Mouse (Mus musculus) layer of hippocampus, adult 9-10 months (tissue): ENCODE measurements around the gene Magi2.

Experiments used
- DNase-seq: peaks from one replicate; pipeline ENCODE4 v3.0.0; 2022; ENCODE audit warnings: low spot score

Magi2 gene

DNA sequence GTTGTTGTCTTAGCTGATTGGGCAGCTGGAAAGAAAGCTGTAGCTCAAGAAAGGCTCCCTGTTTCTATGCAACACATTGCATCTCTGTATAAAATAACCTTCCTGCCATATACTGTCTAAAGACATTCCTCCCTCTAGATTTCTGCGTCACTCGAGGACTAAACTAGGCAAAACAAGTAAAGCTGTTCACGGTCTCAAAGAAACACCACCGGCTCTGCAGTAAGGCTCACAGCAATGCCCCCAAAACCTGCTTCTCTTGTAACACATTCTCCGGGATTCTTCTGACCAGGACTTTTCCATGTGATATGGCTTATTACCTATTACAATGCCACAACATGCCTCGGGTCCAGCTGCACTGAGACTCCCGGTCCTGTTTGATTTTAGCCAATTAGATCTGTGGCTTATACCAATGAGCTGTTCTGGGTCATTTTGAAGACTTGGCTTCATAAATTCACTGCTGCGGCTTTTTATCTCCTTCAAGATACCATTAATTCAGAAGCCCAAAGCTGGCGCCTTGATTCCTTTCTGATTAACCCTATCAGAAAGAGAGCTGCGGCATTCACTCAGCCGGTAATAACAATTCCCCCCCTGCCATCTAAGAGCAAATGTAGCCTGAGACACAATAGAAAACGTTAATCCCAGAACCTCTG, 520.2 kb downstream of the Magi2 start:
- peak; percentile 6 for DNase-seq

DNA sequence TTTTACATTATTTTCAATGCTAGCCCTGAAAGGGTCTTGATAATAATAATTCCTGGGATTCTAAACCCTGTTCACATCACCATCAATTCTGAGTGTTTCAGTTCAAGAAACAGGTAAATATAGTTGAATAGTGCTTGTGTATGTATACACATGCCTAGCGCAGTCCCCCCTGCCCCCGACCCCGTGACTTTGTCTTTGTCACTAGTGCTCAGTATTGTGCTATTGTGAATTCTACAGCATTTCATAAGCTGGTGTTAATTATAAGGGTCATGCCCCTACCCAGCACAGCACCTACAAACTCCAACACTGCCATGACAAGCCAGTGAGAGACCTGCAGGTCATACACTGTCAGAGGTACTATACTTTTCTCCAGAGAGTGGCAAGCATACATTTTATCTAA, 520.8 kb downstream of the Magi2 start:
- no peak for DNase-seq

DNA sequence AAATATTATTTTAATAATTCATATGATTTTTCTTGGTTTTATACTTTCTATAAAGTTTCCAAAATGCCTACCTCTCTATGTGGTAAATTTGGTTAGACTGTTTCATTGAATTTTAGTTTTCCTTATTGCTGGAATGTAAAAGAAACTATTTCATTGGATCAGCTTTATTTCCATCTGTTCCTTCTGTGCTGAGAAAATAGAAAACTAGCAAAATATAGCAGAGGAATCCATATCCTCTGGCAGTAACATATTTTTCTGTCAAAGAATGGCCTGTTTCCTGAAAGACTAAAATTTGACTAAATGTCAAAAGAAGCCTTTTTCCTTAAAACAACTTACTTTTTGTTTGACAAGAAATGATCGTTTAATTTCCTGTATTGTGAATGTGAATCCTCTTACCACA, 552.4 kb downstream of the Magi2 start:
- DNase-seq = no peak

DNA sequence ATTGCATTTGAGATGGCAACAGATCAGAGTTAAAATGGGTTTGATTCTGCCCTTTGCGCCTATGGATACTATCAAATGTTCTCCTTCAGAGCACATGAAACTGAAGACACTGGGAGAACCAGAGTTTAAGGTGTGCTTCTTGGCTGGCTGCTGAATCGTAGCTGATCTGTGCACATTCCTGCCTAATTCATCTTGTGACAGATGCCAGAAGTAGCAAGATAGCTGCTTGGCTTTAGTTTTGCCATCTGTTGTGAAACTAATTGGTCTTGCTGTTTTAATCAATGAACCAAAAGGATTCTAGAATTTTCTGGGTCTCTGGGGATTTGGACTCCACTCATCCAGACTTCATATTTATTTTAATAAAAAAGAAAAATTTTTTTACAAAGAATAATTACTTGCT, 553.2 kb downstream of the Magi2 start:
- DNase-seq = no peak

DNA sequence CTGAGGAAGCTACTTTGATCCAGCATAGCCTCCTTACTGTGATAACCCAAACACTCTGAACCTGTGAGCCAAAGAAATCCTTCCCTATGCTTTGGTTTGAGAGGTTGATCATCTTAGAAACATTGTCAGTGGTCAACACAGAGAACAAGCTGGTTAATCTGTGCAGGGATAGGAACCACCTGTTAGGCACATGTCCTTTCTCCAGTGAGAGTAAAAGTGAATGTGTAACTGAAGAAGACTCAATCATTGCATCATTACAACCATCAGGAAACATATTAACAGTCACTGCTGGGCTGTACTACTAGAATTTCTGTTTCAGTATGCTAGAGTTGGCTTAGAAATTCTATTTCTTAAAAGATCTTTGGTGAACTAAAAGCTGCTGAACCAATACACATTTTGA, 558.5 kb downstream of the Magi2 start:
- DNase-seq = no peak

DNA sequence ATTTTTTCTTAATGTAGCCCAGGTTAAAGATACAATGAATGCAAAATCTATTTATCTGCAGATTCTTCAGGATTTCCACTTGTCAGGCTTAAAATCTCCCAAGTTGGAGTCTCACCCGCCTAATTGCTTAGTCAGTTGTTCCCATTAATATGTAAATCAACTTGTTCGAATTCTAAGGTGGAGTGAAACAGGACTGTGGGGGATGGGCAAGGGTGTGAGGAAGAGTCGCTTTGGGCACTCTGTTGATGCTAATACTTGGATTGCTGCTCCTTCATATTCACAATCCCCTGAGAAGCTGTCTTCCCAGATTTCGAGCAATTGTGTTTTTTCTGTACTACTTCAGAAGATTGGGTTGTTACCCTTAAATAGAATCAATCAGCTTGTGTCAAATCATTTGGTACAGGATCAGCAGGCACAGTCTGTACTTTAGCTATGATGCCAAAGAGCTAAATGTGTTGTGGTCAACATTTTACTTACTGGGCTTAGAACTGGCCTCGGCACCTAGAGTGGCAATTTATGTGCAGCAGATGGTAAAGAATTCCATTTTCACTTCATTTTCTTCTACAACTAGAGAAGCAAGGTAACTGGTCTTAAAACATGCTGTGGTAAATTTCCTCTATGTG, 560.8 kb downstream of the Magi2 start:
- no peak for DNase-seq

DNA sequence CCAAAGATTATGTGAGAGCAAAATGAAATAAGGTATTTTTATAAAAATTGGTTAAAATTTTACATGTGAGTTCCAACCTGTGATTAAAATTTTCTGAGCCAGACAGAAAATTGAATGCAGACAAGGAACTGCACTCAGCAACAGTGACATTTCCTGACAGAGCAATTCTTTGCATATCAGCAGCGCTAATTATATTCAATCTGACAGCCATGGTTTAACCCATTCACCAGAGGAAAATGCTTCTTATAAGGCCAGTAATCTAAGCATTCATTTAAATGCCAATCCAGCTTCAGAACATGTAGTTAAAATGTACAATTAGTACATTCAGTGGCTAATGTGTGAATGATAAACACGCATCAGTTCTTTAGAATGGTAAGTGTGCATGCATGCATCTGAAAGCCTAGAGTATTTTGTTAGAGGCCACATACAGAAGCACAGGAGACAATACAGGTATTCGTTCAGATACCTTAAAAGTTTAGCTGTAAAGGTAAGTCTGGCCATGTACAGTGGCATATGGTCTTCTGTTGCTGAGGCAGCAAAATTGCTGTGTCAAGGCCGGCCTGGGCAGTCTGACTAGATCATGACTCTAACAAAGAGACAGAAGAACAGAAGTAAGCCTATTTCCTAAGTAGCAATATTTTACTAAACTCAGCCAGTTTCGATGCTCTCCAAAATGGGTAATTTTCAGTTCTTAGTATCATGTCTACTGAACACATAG, 576.4 kb downstream of the Magi2 start:
- no peak for DNase-seq

DNA sequence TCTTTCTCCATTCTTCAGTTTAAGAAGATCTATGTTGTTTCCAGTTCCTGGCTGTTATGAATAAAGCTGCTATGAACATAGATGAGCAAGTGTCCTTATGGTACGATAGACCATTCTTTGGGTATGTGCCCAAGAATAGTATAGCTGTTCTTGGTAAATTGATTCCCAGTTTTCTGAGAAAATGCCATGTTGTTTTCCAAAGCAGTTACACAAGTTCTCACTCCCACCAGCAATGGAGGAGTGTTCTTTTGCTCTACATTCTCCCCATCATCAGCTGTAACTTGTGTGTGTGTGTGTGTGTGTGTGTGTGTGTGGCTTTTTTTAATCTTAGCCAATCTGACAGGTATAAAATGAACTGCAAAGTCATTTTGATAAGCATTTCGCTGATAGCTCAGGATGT, 595.7 kb downstream of the Magi2 start:
- DNase-seq = no peak

DNA sequence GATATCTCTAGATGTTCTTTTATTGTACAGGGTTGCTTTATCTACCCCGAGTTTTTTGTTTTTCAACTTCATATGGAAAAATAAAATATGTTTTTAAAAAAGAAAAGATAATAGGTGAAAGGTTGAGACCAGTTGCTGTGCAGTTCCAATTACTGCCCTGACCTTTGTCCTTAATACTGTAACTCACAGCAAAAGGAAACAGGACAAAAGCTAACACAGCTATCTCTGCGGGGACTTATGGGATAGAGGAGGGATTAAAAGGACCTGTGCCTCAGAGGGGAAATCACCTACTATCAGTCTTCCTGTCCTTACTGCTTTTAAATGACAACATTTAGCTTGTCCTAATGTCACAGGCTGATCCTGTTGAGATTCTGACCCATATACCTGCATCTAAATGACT, 599.1 kb downstream of the Magi2 start:
- no peak for DNase-seq

DNA sequence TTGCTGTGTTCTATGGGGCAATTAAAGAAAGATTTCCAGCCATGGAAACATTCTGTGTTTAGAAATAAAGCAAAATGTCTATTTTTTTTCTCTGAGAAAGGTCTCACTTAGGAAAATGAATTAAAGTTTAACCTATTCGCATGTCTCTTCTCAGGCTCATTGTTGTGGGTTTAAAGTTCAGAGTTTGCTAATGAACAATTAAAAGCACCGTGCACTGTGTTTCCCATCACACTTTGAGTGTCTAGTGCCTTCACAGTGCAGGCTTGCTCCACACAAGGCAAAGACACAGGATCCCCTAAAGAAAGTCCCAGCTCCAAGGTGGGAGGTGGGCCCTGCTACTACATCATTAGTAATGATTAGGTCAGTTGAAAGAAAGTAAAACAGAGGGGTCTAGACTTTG, 602.5 kb downstream of the Magi2 start:
- no peak for DNase-seq

DNA sequence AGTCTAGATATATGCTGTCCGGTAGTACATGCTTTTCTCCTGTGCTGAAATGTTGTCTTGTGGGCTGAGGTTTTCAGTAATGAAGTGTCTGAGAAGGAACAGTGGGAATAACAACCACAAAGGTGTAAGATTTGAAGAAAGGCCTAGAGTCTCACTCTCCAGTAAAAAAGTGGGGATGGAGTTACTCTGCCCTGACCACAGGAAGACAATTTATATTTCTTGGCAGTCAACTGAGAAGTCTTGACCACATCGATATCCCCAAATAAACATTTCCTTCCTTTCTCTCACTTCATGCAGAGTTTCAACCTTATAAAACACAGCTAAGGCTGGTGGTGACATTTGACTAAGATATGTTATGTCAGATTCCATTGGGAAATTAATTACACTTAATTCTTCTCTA, 636.0 kb downstream of the Magi2 start:
- no peak for DNase-seq

DNA sequence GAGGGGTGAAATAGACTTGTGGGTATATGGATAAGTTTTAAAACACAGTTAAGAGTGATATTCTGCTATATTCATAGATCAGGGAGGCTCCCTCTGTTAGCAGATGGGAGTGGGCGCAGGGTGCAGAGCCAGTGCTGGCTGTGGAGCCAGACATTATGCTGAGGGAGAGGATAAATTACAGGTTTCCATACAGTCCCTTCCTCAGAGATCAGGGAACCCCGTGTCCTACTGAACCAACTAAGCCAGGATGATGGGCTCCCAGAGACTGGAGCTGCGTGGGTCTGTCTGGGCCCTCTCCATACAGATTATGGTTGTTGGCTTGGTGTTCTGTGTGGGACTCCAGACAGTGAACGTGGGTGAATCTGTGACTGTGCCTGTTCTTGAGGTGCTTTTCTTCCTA, 643.6 kb downstream of the Magi2 start:
- DNase-seq = peak; percentile 30

DNA sequence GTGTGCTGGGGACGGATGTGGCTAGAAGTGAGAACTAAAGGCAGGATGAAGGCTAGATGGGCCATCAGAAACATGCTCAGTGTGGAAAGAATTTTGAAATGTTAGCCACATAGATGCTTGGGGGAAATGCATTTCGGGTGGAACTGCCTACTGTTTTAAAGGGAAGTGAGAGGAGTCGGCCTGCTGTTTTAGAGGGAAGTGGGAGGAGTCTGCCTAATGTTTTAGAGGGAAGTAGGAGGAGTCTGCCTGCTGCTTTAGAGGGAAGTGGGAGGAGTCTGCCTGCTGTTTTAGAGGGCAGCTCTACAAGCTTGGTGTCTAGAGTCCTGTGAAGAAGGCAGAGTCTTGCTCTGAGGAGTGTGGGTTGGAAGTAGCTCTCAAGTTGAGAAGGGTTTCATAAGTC, 664.9 kb downstream of the Magi2 start:
- DNase-seq = no peak

DNA sequence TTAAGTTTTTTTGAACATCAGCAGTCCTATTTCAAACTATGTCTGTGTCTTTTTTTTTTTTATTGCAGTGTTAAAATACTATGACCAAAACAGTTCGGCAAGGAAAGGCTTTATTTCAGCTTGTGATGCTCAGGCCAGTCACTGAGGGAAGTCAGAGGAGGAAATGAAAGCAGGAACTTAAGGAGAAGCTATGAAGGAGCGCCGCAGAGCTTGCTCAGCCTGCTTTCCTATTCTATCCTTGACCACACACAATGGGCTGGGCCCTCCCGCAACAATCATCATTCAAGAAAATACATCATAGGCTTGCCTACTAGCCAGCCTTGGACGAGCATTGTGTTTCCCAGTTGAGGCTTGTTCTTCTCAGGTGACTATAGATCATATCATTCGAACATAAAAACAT, 669.1 kb downstream of the Magi2 start:
- no peak for DNase-seq

DNA sequence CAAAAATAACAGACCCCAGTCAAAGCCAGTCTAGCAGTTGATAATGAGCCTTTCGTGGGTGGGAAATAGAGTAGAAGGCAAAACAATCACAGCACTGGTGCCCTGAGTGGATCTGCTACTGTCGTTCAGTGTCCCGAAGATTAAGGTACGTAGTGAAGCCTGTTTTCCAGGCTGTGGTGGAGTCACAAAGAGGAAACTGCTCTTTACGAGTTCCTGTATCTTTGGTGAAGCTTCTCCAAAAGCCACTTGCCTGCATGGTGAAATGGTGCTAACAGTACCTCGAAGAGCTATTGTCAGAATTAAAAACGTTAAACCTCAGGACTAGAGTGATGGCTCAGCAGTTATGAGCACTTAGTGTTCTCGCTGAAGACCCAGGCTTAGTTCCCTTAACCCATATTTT, 674.8 kb downstream of the Magi2 start:
- DNase-seq = no peak

DNA sequence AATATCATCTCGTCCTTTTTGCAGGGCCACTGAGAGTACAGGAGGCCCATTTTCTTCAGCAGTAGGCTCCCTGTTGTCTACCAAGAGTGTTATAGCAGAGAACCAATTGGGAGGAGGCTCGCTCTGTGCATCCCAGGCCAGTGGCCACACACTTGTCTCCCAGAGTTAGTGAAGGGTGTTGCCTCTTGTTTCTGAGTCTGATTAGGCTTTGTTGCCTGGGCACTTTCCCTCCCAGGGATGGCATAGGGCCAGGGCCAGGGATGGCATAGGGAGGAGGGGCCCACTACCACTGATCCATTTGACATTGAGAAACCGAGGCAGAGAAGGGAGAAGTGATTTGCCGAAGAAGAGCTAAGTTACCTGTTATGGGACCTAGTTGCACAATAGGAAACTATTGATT, 679.8 kb downstream of the Magi2 start:
- no peak for DNase-seq

DNA sequence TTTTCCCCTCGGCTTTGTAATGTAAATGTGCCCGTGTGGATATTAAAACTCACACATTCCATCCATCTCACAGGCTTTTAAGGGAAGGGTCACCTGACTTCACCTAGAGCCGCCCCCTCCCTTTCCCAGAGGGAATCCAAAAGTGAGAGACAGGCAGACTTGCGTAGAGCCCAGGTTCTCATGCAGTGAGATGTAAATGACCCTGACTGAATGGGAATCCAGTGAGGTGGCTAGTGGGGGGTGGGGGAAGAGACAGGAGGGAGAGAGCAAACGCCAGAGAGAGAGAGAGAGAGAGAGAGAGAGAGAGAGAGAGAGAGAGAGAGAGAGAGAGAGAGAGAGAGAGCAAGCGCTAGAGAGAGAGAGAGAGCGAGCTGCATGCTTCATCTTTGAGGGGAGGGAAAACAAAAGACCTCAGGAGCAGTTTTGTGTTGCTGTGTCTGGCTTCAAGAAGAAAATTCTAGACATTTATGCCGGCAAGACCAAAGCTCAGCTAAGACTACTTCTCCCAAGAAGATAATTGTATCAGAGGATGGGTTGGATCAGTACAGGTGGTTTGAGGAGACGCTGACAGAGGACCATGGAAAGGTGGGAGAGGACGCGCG, 680.6 kb downstream of the Magi2 start:
- DNase-seq = no peak

DNA sequence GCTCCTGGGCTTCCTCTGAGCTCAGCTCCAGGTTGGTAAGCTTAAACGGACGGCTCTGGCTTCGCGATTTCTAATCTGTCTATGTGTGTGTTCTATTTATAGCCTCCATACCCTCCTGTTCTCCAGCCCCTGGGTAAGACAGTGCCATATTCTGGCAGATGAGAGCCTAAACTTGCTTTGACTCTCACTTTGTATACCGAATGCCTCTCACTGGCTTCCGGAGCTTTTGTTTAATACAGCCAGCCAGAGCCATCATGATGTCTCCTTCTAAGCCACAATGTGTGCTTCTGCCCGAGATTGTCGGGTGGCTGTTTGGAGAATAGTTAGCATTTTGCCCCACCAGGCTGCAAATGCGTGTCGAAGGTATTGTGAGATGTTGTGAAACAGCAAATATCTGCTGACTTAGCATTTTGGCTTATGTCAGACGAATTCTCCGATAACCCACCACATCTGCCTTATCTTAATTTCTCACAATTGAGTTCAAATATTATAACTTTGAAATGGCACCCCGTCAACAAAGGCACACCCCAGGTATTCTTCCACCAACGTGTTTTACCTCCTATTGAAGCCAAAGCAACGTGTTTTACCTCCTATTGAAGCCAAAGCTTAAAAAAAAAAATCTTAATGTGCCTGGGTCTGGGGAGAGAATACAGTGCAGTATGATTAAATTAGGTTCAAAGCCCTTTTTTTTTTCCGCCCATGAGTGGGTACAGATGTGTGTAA, 681.3 kb downstream of the Magi2 start:
- DNase-seq = peak; percentile 30

DNA sequence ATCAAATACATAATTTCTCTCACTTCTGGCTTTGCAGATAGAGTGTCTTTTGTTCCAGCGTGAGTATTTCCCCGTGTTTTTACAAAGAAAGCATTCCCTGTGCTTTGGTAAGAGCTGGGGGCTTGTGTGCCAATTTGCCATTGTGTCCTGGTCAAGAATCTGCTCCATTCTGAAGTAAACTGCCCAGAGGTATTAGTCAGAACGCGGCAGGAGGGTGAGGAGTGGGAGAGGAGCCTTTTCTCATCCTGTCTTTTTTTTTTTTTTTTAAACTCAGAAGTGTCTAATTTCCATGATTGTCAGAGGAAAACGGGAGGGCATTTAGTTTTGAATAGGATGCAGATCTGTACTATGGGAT, 681.8 kb downstream of the Magi2 start:
- DNase-seq = no peak

DNA sequence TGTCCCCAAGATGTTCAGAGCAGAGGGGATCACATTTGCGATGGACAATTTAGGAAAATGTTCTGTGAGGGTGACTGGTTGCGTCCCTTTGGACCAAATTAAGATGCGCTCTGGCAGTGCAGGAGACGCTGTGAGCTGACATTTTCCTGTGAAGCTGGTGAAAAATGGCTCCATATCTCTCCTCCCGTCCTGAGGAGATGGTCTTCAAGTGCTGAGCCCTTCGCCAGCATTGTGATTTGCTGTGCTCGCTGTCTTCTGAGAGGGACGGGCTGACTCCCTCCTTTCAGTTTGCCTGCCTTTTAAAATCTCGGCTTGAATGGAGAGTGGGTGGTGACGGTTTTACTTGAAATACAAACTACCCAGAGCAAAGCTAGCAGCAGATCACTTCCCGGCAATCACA, 682.2 kb downstream of the Magi2 start:
- DNase-seq = no peak

DNA sequence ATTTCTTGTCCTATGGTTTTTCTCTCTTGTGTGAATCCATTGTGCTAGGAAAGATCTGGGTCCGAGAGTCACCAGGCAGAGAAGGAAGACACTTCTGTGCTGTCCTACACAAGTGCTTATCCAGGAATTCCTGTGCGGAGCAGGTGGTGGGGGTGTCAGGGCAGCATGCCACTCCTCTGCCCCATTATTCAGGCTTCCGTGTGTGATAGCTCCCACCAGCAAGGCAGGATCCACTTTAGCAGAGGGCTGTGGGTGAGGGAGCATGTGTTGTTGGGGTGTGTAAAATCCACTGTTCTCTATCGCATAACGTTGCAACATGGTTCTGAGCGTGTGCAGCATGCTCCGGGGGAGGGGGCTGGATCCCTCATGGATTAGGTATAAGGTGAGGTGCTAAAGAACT, 682.8 kb downstream of the Magi2 start:
- no peak for DNase-seq

DNA sequence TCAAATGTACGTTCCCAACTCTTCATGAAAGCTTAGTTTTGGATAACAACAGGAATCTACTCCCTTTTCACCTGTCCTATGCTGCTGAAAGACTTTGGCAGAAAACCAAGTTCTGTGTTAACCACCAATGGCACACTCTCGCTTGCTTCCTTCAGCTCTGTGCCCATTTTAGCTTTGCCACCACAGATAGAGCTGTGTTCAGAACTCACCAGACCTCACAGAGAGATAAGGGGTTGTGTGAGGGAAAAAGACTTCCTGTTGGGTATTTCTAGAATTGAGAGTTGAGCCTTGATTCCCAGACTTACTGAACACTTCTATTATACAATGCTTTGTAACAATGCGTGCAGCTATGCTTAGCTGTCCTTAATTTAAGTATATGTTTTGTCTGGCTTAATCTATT, 705.3 kb downstream of the Magi2 start:
- no peak for DNase-seq

DNA sequence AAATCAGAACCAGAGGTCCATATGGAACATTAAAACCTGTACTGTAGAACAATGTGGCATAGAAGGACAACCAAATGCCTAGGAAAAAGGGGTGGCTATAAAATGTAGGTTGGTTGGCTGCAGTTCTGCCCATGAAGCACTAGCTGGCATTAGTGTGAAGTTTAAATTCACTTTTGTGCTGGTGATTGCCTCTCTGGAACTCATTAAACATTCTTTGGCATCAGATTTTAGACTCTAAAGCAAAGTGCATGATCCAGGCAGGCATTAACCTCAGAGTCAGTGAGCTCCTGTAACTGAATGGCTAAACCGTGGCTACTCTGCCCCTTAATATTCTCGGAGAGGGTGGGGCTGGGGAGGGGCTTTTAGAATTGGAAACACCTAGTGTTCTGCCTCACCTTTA, 706.4 kb downstream of the Magi2 start:
- DNase-seq = no peak
